13 mouse cellular contexts compared by ENCODE assay signal in genomic region chr9:77630764-77631163, GRCm38 (mm10). TPM values are rescaled to one million over a fixed set of nuclear protein-coding genes. Genes with fewer than 3 reads are reported as not detected.
"Had no signal": no experiment of that assay in that cellular context is flagged by ENCODE, and none has a peak within 500 bp of the region (broad histone marks: within the 10 kb centered on the region; RNA-seq: fewer than 3 reads in every experiment).

No protein-coding gene starts in this region.

- H3K27me3 ChIP-seq: limb, embryonic 13.5 days; lung, embryonic 15.5 days had no signal

- H3K27ac ChIP-seq: limb, embryonic 13.5 days; liver, embryonic 14.5 days; lung, embryonic 15.5 days; midbrain, embryonic 10.5 days had no signal

- DNase-seq: kidney, adult 8-10 months; kidney, postnatal 25 days; layer of hippocampus, postnatal 36 days; left cerebral cortex, postnatal 4 days; thymus, adult 18-20 months; thymus, postnatal 14 days had no signal

- H3K9ac ChIP-seq: limb, embryonic 13.5 days; liver, embryonic 14.5 days; lung, embryonic 15.5 days had no signal

- H3K9me3 ChIP-seq: limb, embryonic 13.5 days; lung, embryonic 15.5 days; midbrain, embryonic 10.5 days had no signal

- H3K4me2 ChIP-seq: limb, embryonic 13.5 days; lung, embryonic 15.5 days had no signal

- H3K36me3 ChIP-seq: limb, embryonic 13.5 days; lung, embryonic 15.5 days; midbrain, embryonic 10.5 days had no signal

- H3K4me3 ChIP-seq: limb, embryonic 13.5 days; lung, embryonic 15.5 days; midbrain, embryonic 10.5 days had no signal

- ATAC-seq: inflammation-experienced regulatory T-cells, adult 6 months; intestine, postnatal 0 days had no signal

- H3K4me1 ChIP-seq: limb, embryonic 13.5 days; lung, embryonic 15.5 days had no signal

RNA-seq across cellular contexts. Expression of gene Klhl31, which starts 5.5 kb away (rescaled TPM):
- polyA plus RNA-seq: intestine, postnatal 0 days; liver, adult 2 months had no signal
